Mouse (Mus musculus) left cerebral cortex, adult 2 months (tissue): ENCODE data around the gene Rad51d. TPM values are rescaled to one million over a fixed set of nuclear protein-coding genes. Genes with fewer than 3 reads are reported as not detected.

ENCODE experiments used
- DNase-seq, 2 experiments: peaks; one replicate each; pipeline ENCODE4 v3.0.0; 2021 to 2022; ENCODE audit warnings: low spot score in 2 of 2, mixed read lengths in 1 of 2; ENCODE audit errors: extremely low spot score in 1 of 2
- H3K27ac ChIP-seq: fragments of 200-600 bp; 2 replicates; pipeline ENCODE4 v1.8.1; 2022
- H3K4me3 ChIP-seq: fragments of 200-600 bp; 2 replicates; pipeline ENCODE4 v1.8.1; 2022
- CTCF ChIP-seq: fragments of 200-600 bp; IDR thresholded peaks from 2 replicates; pipeline ENCODE4 v1.8.1; 2022; ENCODE audit warnings: antibody characterized with exemption, mild to moderate bottlenecking, moderate library complexity
- intact Hi-C: fragments of 180-260 bp; cut with DNase I; formaldehyde crosslinking; loops from one replicate; pipeline ENCODE4 v1.15.1; 2025
- total RNA-seq, 2 experiments: library from RNA; stranded (reverse); gene quantifications; 2 replicates each; pipeline ENCODE4 v1.2.3; 2021

Rad51d gene
- total RNA-seq, 2 experiments from 2014 or later, result 16.9 to 19.8 TPM

- H3K4me3 ChIP-seq, result no peak overlapping the region
- intact Hi-C loops, result no loop called here
- no peak for TF ChIP-seq CTCF
- H3K27ac ChIP-seq, result no peak overlapping the region
- no peak for DNase-seq
These were observed 23.4 kb downstream of the Rad51d start for GRCm38 (mm10) chr11:82866850-82867564.

GRCm38 (mm10) chr11:82865957-82866356 lies 24.5 kb downstream of the Rad51d start:
- intact Hi-C loops, result no loop called here
- H3K27ac ChIP-seq, result no peak overlapping the region
- no peak for DNase-seq
- TF ChIP-seq CTCF, result no peak
- H3K4me3 ChIP-seq, result no peak overlapping the region

- Histone ChIP-seq H3K4me3 (no peak overlapping the region), H3K27ac (no peak overlapping the region)
- no peak for DNase-seq
- TF ChIP-seq CTCF, result no peak
- intact Hi-C loops, result no loop called here
These were observed 26.9 kb downstream of the Rad51d start for GRCm38 (mm10) chr11:82863488-82863931.

GRCm38 (mm10) chr11:82863059-82863458 lies 27.4 kb downstream of the Rad51d start:
- no peak overlapping the region for H3K4me3 ChIP-seq
- intact Hi-C loops, result no loop called here
- no peak for TF ChIP-seq CTCF
- H3K27ac ChIP-seq, result no peak overlapping the region
- DNase-seq, result no peak

- H3K27ac ChIP-seq, result no peak overlapping the region
These were observed 27.8 kb downstream of the Rad51d start for GRCm38 (mm10) chr11:82862638-82863037.

GRCm38 (mm10) chr11:82861558-82861957 lies 28.9 kb downstream of the Rad51d start:
- intact Hi-C loops, result no loop called here
- no peak for DNase-seq

More at GRCm38 (mm10) chr11:82862638-82863037, 27.8 kb downstream of the Rad51d start:
- DNase-seq, result no peak
- intact Hi-C loops, result no loop called here
- TF ChIP-seq CTCF, result no peak
- H3K4me3 ChIP-seq, result no peak overlapping the region

GRCm38 (mm10) chr11:82860759-82861158 lies 29.7 kb downstream of the Rad51d start:
- no peak for DNase-seq
- intact Hi-C loops, result no loop called here
- no peak overlapping the region for H3K27ac ChIP-seq
- no peak for TF ChIP-seq CTCF
- H3K4me3 ChIP-seq, result no peak overlapping the region

More at GRCm38 (mm10) chr11:82861558-82861957, 28.9 kb downstream of the Rad51d start:
- no peak for TF ChIP-seq CTCF
- H3K27ac ChIP-seq, result no peak overlapping the region
- H3K4me3 ChIP-seq, result no peak overlapping the region

- no peak overlapping the region for H3K4me3 ChIP-seq
- intact Hi-C loops, result no loop called here
- no peak for TF ChIP-seq CTCF
- no peak overlapping the region for H3K27ac ChIP-seq
- DNase-seq, result no peak
These were observed 33.0 kb downstream of the Rad51d start for GRCm38 (mm10) chr11:82857307-82857848.

GRCm38 (mm10) chr11:82856032-82856431 lies 34.4 kb downstream of the Rad51d start:
- Histone ChIP-seq H3K4me3 (no peak overlapping the region), H3K27ac (no peak overlapping the region)
- DNase-seq, result no peak
- TF ChIP-seq CTCF, result no peak
- intact Hi-C loops, result no loop called here

- TF ChIP-seq CTCF, result no peak
These were observed 35.0 kb downstream of the Rad51d start for GRCm38 (mm10) chr11:82855327-82855973.

GRCm38 (mm10) chr11:82854111-82854510 lies 36.3 kb downstream of the Rad51d start:
- Histone ChIP-seq H3K4me3 (no peak overlapping the region), H3K27ac (no peak overlapping the region)
- intact Hi-C loops, result no loop called here
- TF ChIP-seq CTCF, result no peak
- no peak for DNase-seq

More at GRCm38 (mm10) chr11:82855327-82855973, 35.0 kb downstream of the Rad51d start:
- no peak overlapping the region for H3K27ac ChIP-seq
- intact Hi-C loops, result no loop called here
- no peak for DNase-seq
- no peak overlapping the region for H3K4me3 ChIP-seq

- no peak overlapping the region for H3K27ac ChIP-seq
- TF ChIP-seq CTCF, result no peak
- DNase-seq, result no peak
- no peak overlapping the region for H3K4me3 ChIP-seq
- intact Hi-C loops, result no loop called here
These were observed 37.5 kb downstream of the Rad51d start for GRCm38 (mm10) chr11:82852958-82853357.
